Mouse (Mus musculus) midbrain, embryonic 15.5 days (tissue): ENCODE results near the gene Srrm2. TPM values are rescaled to one million over a fixed set of nuclear protein-coding genes. Genes with fewer than 3 reads are reported as not detected.
A peak's percentile ranks its signal among the peaks of the same experiment; 100 is the strongest.

Experiments
- ATAC-seq: fragments of 200-750 bp; cut with Nextera tagmentation; replicated peaks from 2 replicates; pipeline ENCODE4 v1.8.0; 2017; ENCODE audit warnings: moderate TSS enrichment
- H3K27ac ChIP-seq: fragments of 300-500 bp; sonication (generic); 2 replicates; pipeline ENCODE4 v1.5.1; 2015; ENCODE audit warnings: mild to moderate bottlenecking, inconsistent platforms
- H3K27me3 ChIP-seq: fragments of 300-500 bp; sonication (generic); replicated peaks from 2 replicates; pipeline ENCODE4 v1.6.1; 2015; ENCODE audit warnings: inconsistent platforms
- H3K36me3 ChIP-seq: fragments of 300-500 bp; sonication (generic); replicated peaks from 2 replicates; pipeline ENCODE4 v1.6.1; 2015; ENCODE audit warnings: inconsistent platforms
- H3K4me1 ChIP-seq: fragments of 300-500 bp; sonication (generic); 2 replicates; pipeline ENCODE4 v1.6.1; 2015; ENCODE audit warnings: inconsistent platforms
- H3K4me2 ChIP-seq: fragments of 300-500 bp; sonication (generic); 2 replicates; pipeline ENCODE4 v1.6.1; 2015; ENCODE audit warnings: inconsistent platforms, mild to moderate bottlenecking, moderate library complexity
- H3K4me3 ChIP-seq: fragments of 300-500 bp; sonication (generic); 2 replicates; pipeline ENCODE4 v1.5.1; 2015; ENCODE audit warnings: mild to moderate bottlenecking, inconsistent platforms
- H3K9ac ChIP-seq: fragments of 300-500 bp; sonication (generic); 2 replicates; pipeline ENCODE4 v1.6.1; 2015; ENCODE audit warnings: mild to moderate bottlenecking, inconsistent platforms
- H3K9me3 ChIP-seq: fragments of 300-500 bp; sonication (generic); 2 replicates; pipeline ENCODE4 v1.6.1; 2016; ENCODE audit warnings: inconsistent platforms
- WGBS: fragments of 180-500 bp; shearing (Covaris S2); methylation state at CpG from one replicate; pipeline ENCODE4 v1.1.7; 2015; ENCODE audit warnings: mixed read lengths; 5-methylcytosine and 5-hydroxymethylcytosine counted together
- microRNA-seq: library from miRNA; unstranded; fragments of <30 nt; microRNA quantifications from one replicate; pipeline ENCODE4, GENCODE M21; 2016
- polyA plus RNA-seq: library from polyadenylated mRNA; unstranded; fragments of >200 nt; fragmentation: Nextera tagmentation; extraction: Ambion mirVana; gene quantifications from 2 replicates; pipeline ENCODE4 v1.2.1, GENCODE M21; 2015

Srrm2 gene
- polyA plus RNA-seq, 1 experiment from 2014 or later = 579 TPM

DNA sequence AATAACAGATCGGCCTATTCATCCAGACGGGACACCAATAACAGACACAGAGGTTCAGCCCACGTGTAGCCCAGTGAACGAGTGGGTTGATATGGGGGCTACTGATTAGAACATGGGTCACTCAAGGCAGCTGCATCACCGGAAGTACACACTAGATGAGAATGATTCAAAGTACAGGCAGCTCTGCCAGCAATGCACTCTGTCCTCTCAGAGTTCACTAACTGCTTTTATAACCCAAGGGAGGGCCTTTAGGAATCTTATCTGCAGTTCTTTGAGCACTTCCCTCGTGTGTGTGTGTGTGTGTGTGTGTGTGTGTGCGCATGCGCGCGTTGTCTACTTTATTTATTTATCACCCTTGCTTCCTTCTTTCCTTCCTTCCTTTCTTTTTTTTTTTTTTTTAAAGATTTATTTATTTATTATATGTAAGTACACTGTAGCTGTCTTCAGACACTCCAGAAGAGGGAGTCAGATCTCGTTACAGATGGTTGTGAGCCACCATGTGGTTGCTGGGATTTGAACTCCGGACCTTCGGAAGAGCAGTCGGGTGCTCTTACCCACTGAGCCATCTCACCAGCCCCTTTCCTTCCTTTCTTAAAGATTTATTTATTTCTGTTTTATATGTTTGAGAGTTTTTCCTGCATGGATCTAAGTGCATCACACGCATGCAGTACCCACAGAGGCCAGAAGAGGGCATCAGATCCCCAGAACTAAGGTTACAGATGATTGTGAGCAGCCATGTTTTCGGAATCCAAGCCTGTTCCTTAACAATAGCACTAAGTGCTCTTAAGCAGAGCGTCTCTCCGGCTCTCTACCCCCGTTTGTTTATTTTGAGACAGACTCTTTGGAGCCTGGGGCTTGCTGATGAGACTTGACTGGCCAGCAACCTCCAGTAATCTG is 60.8 kb downstream of the Srrm2 start:
- H3K27ac ChIP-seq = no peak overlapping the region
- WGBS = 63% methylated on average over 19 of the region's 19 CpGs
- 0 out of 2 replicates have a peak, but pooled peaks have one; percentile 56 for ATAC-seq

DNA sequence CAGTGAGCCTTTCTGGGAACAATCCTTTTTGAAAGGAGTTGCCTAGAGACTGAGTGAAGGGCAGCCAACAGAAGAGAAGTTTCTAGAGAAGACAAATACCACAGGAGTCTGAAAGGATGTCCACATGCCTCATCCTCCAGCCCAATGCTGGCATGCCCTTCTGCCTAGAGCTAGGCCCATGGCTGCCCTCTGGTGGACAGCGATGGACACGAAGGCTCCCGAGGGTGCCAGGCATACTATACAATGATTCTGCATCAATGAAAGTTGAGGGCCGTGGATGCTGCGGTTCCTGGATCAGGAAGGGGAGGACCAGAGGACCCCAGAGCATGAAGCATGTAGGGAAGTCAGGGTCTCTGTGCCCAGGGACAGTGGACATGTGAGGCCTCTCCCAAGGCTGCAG is 63.0 kb downstream of the Srrm2 start:
- no peak for ATAC-seq
- no peaks in the 10 kb centered on the region for H3K4me1 ChIP-seq
- no peaks in the 10 kb centered on the region for H3K9me3 ChIP-seq
- no peak overlapping the region for H3K4me2 ChIP-seq
- H3K27ac ChIP-seq = no peak overlapping the region
- WGBS = 33% methylated on average over 5 of the region's 5 CpGs
- no peak overlapping the region for H3K4me3 ChIP-seq
- no peaks in the 10 kb centered on the region for H3K27me3 ChIP-seq
- H3K9ac ChIP-seq = no peak overlapping the region
- no peaks in the 10 kb centered on the region for H3K36me3 ChIP-seq

More for the DNA sequence above, 60.8 kb downstream of the Srrm2 start:
- Histone ChIP-seq H3K9ac (no peak overlapping the region), H3K27me3 (no peaks in the 10 kb centered on the region), H3K4me2 (no peak overlapping the region), H3K4me3 (no peak overlapping the region), H3K36me3 (no peaks in the 10 kb centered on the region), H3K4me1 (no peaks in the 10 kb centered on the region), H3K9me3 (no peaks in the 10 kb centered on the region)

DNA sequence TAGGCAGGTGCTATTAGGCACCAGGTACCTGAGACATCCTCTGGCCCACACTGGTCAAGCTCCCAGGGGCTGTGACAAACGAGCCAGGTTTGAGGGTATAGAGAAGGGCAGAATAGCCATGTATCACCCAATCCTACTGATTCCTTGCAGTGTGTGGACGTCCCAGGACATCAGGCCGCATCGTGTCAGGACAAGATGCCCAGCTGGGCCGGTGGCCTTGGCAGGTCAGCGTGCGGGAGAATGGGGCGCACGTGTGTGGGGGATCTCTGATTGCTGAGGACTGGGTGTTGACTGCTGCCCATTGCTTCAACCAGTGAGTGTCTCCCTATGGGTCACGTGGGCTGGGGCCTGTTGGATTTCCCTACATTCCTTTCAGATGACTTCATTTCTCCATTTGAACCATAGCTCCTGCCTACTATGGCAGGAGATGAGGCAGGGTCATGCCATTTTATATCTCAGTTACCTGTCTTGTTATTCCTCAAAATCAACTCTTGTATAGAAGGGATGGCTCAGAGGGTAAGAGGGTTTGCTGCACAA is 64.0 kb downstream of the Srrm2 start:
- 86% methylated on average over 10 of the region's 10 CpGs for WGBS
- Histone ChIP-seq H3K4me2 (no peak overlapping the region), H3K36me3 (no peaks in the 10 kb centered on the region), H3K27me3 (no peaks in the 10 kb centered on the region), H3K4me1 (no peaks in the 10 kb centered on the region), H3K27ac (no peak overlapping the region), H3K4me3 (no peak overlapping the region), H3K9ac (no peak overlapping the region), H3K9me3 (no peaks in the 10 kb centered on the region)
- ATAC-seq = no peak

DNA sequence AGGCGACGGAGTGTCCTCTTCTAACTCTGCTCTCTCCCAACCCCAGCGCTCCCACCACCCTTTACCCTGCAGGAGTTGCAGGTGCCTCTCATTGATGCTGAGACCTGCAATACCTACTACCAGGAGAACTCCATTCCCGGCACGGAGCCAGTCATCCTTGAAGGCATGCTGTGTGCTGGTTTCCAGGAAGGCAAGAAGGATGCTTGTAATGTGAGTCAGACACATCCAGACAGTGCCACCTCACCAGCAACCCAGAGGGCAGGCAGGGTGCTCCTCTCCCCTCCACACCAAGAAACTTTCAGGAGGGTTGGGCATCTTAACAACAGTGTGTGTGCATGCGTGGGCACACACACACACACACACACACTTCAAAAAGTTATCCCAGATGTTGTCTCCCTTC is 66.9 kb downstream of the Srrm2 start:
- 86% methylated on average over 6 of the region's 6 CpGs for WGBS
- H3K9me3 ChIP-seq = no peaks in the 10 kb centered on the region
- no peak overlapping the region for H3K4me3 ChIP-seq
- H3K36me3 ChIP-seq = no peaks in the 10 kb centered on the region
- no peak for ATAC-seq
- H3K27ac ChIP-seq = no peak overlapping the region
- H3K4me1 ChIP-seq = no peaks in the 10 kb centered on the region
- no peaks in the 10 kb centered on the region for H3K27me3 ChIP-seq
- no peak overlapping the region for H3K9ac ChIP-seq
- H3K4me2 ChIP-seq = no peak overlapping the region

DNA sequence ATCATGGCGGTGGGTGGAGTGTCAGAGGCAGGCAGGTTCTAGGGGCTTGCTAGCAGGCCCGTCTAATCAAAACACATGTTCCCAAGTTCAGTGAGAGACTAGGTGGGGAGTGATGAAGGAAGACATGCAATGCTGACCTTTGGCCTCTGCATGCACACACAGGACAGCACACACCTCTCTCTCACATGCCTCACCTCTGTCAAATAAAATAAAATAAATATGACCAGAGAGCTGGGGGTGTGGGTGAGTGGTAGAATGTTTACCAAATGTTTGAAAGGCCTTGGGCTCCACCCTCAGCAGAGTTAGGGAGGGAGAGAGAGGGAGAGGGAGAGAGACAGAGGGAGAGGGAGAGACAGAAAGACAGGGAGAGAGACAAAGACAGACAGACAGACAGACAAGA is 67.6 kb downstream of the Srrm2 start:
- Histone ChIP-seq H3K4me3 (no peak overlapping the region), H3K9ac (no peak overlapping the region), H3K9me3 (no peaks in the 10 kb centered on the region), H3K4me2 (no peak overlapping the region), H3K36me3 (no peaks in the 10 kb centered on the region), H3K27me3 (no peaks in the 10 kb centered on the region), H3K27ac (no peak overlapping the region), H3K4me1 (no peaks in the 10 kb centered on the region)
- WGBS = 81% methylated on average over 2 of the region's 2 CpGs
- no peak for ATAC-seq

DNA sequence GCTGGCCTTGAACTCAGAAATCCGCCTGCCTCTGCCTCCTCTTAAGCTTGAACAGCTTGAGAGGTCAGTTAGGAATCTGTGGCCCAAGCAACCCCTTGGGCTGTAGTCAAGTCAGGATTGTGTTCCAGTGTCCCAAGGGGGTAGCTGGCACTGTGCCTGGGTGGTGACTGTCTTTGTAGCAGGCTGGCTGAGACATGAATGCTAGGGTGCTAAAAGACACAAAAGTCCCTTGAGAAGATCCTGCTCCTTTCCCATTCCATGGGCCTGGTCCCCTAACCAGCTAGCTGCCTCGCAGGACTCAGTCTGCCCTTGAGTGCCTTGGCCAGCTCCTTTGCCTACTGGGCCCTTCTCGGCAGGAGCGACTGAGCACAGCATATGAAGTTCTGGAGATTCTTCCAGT is 72.6 kb downstream of the Srrm2 start:
- H3K9ac ChIP-seq = no peak overlapping the region
- no peaks in the 10 kb centered on the region for H3K4me1 ChIP-seq
- H3K4me2 ChIP-seq = no peak overlapping the region
- H3K4me3 ChIP-seq = no peak overlapping the region
- H3K36me3 ChIP-seq = no peaks in the 10 kb centered on the region
- ATAC-seq = no peak
- H3K9me3 ChIP-seq = no peaks in the 10 kb centered on the region
- no peaks in the 10 kb centered on the region for H3K27me3 ChIP-seq
- 77% methylated on average over 4 of the region's 4 CpGs for WGBS
- no peak overlapping the region for H3K27ac ChIP-seq

DNA sequence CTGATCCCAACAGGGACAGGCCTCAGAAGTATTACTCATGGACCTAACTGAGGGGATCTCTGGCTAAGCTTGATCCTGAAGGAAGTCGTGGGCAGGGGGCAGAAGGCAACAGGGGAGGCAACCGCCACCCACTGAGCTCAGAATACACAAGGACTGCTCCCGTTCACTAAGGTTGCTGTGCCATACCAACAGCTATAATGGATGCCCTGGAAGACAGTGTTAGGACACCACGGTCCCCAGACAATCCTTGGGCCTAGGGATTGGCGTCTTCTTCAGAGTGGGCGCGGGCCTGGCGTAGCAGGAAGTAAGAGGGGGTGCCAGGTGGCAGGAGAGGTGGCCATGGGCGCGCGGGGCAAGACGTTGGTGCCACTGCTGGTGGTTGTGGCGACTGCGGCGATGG is 77.4 kb downstream of the Srrm2 start, which contains the start of gene Prss21:
TSS of gene Prss21 (plus strand) at position 301 of the 400 bp plus-strand sequence.
- WGBS = 87% methylated on average over 15 of the region's 15 CpGs
- no peak within 1 kb of the TSS for H3K4me2 ChIP-seq
- no peak within 1 kb of the TSS for H3K9ac ChIP-seq
- no peaks in the 10 kb centered on the region for H3K27me3 ChIP-seq
- no peak within 1 kb of the TSS for H3K4me3 ChIP-seq
- no peak for ATAC-seq
- no peaks in the 10 kb centered on the region for H3K36me3 ChIP-seq
- no peak within 1 kb of the TSS for H3K27ac ChIP-seq
- H3K9me3 ChIP-seq = no peaks in the 10 kb centered on the region
- H3K4me1 ChIP-seq = no peaks in the 10 kb centered on the region

DNA sequence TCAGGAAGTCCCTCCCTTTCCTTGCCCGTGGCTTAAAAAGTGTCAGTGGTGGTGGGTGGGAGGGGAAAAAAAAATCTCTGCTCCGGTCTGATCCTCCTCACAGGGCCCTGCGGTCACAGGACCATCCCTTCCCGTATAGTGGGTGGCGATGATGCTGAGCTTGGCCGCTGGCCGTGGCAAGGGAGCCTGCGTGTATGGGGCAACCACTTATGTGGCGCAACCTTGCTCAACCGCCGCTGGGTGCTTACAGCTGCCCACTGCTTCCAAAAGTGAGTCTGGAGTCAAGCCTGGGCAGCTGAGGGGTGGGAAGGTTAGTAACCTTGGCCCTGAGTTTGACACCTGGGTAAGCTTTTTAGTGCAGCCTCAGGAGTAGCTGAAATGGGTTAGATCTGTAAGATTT is 78.2 kb downstream of the Srrm2 start:
- no peaks in the 10 kb centered on the region for H3K36me3 ChIP-seq
- H3K27ac ChIP-seq = no peak overlapping the region
- WGBS = 90% methylated on average over 11 of the region's 11 CpGs
- H3K27me3 ChIP-seq = no peaks in the 10 kb centered on the region
- no peak for ATAC-seq
- H3K4me1 ChIP-seq = no peaks in the 10 kb centered on the region
- no peak overlapping the region for H3K9ac ChIP-seq
- H3K4me2 ChIP-seq = no peak overlapping the region
- no peaks in the 10 kb centered on the region for H3K9me3 ChIP-seq
- H3K4me3 ChIP-seq = no peak overlapping the region

Small RNAs within 50 kb of the gene (microRNA-seq; reads per million reads assigned to microRNA genes)
- 1.5 reads per million for gene Mir5125

Other genes starting within 250 kb of the Srrm2 start
- 19.4 and 19.7 TPM in 2 replicates for gene Zfp213, start 226.3 kb upstream of the Srrm2 start, polyA plus RNA-seq
- gene Zfp13, start 191.0 kb upstream of the Srrm2 start, polyA plus RNA-seq = 30.4 and 31.9 TPM in 2 replicates
- not detected in 2 replicates for gene Zscan10, start 189.7 kb upstream of the Srrm2 start, polyA plus RNA-seq
- gene Mmp25, start 145.3 kb upstream of the Srrm2 start, polyA plus RNA-seq = 1.2 and 1.7 TPM in 2 replicates
- gene Bicdl2, start 130.0 kb upstream of the Srrm2 start, polyA plus RNA-seq = 0.22 TPM in 1 of 2 replicates, not detected in the other
- gene Hcfc1r1, start 116.9 kb upstream of the Srrm2 start, polyA plus RNA-seq = 120 and 121 TPM in 2 replicates
- 39.1 and 42.9 TPM in 2 replicates for gene Thoc6, start 116.7 kb upstream of the Srrm2 start, polyA plus RNA-seq
- 2.4 and 2.5 TPM in 2 replicates for gene Tnfrsf12a, start 113.1 kb upstream of the Srrm2 start, polyA plus RNA-seq
- 0.23 TPM in 1 of 2 replicates, not detected in the other for gene Cldn6, start 111.3 kb upstream of the Srrm2 start, polyA plus RNA-seq
- 0.68 and 0.89 TPM in 2 replicates for gene Cldn9, start 106.5 kb upstream of the Srrm2 start, polyA plus RNA-seq
- 0.06 and 0.11 TPM in 2 replicates for gene 1520401A03Rik, start 67.7 kb upstream of the Srrm2 start, polyA plus RNA-seq
- 22.6 and 23.1 TPM in 2 replicates for gene Pkmyt1, start 64.2 kb upstream of the Srrm2 start, polyA plus RNA-seq
- 70.9 and 72.6 TPM in 2 replicates for gene Paqr4, start 49.7 kb upstream of the Srrm2 start, polyA plus RNA-seq
- gene Kremen2, start 44.7 kb upstream of the Srrm2 start, polyA plus RNA-seq = 1.4 and 1.5 TPM in 2 replicates
- 242 and 257 TPM in 2 replicates for gene Flywch1, start 18.9 kb upstream of the Srrm2 start, polyA plus RNA-seq
- 90.1 and 90.2 TPM in 2 replicates for gene Flywch2, start 4.5 kb upstream of the Srrm2 start, polyA plus RNA-seq
- gene Elob, start 38.6 kb downstream of the Srrm2 start, polyA plus RNA-seq = 1,171 and 1,223 TPM in 2 replicates
- gene Prss33, start 45.5 kb downstream of the Srrm2 start, polyA plus RNA-seq = 0.15 and 0.22 TPM in 2 replicates
- gene Prss32, start 53.3 kb downstream of the Srrm2 start, polyA plus RNA-seq = not detected in 2 replicates
- 1.4 and 1.6 TPM in 2 replicates for gene Prss41, start 53.6 kb downstream of the Srrm2 start, polyA plus RNA-seq
- not detected in 2 replicates for gene Prss21, start 77.5 kb downstream of the Srrm2 start, polyA plus RNA-seq
- gene Dcpp1, start 90.3 kb downstream of the Srrm2 start, polyA plus RNA-seq = not detected in 2 replicates
- gene Dcpp2, start 90.3 kb downstream of the Srrm2 start, polyA plus RNA-seq = not detected in 2 replicates
- gene Dcpp3, start 126.9 kb downstream of the Srrm2 start, polyA plus RNA-seq = not detected in 2 replicates
- gene Sbp, start 151.1 kb downstream of the Srrm2 start, polyA plus RNA-seq = not detected in 2 replicates
- gene Sbpl, start 164.7 kb downstream of the Srrm2 start, polyA plus RNA-seq = not detected in 2 replicates
- gene Prss30, start 190.0 kb downstream of the Srrm2 start, polyA plus RNA-seq = not detected in 2 replicates
- gene Prss22, start 207.6 kb downstream of the Srrm2 start, polyA plus RNA-seq = not detected in 2 replicates
- gene Prss27, start 247.6 kb downstream of the Srrm2 start, polyA plus RNA-seq = 0.36 and 0.44 TPM in 2 replicates